In the genomic region with DNA sequence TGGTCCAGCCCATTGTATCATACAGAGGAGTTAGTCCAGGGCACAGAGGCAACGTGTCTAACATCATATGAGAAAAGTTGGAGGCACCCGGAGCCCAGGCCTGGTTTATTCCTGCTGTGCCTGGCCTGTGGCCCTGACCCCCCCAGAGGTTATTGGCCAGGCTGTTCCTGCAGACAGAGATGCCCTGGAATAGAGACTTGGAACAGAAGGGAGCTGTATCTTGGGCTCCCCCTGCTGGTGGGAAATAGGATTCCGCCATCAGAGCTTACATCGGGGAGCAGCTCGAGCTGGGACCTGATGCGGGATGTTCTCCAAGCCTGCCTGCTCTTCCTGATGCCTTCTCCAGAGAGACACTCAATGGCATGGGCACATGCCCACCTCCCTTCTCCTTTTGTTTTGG, we compare ENCODE assay signal across 7 mouse cellular contexts. TPM values are rescaled to one million over a fixed set of nuclear protein-coding genes. Genes with fewer than 3 reads are reported as not detected.
A peak's percentile ranks its signal among the peaks of the same experiment; 100 is the strongest.
DNase-seq lines count a peak whose midpoint lies in the region; ATAC-seq lines count a peak whose summit lies in the region.

No protein-coding gene starts in this region.

- DNase-seq in cerebellum, postnatal 10 days, result peak; percentile 93 to 95
- peak; percentile 73 to 84 for DNase-seq in frontal cortex, postnatal 14 days (ENCODE audit: low spot score in 2 of 2)
- DNase-seq in left cerebral cortex, adult 9 months (ENCODE audit: low spot score in 2 of 2), result peak; percentile 53 to 92
- DNase-seq in spleen, adult 12 weeks (ENCODE audit: low spot score), result peak; percentile 56

- peak; percentile 29 for ATAC-seq in activated CD4-positive, CD25-positive, alpha-beta regulatory T cell, adult 4 months
- peak; percentile 50 for ATAC-seq in inflammation-experienced regulatory T-cells, adult 6 months
- ATAC-seq in megakaryocyte-erythroid progenitor cell, adult 5-6 weeks (replicated peaks; ENCODE audit: low FRiP score, low TSS enrichment, poor library complexity, severe bottlenecking), result peak; percentile 56

RNA-seq across cellular contexts. Expression of gene Marveld1, which starts 4.8 kb away (rescaled TPM):
- polyA plus RNA-seq in activated CD4-positive, CD25-positive, alpha-beta regulatory T cell, adult 4 months (2017; shearing (Covaris generic)), result 1 to 10 TPM; 5.7 to 6.5 TPM
- polyA plus RNA-seq in inflammation-experienced regulatory T-cells, adult 6 months (2017; shearing (Covaris generic)), result 1 to 10 TPM; 2.9 to 8.7 (median 6.9) TPM
- total RNA-seq in megakaryocyte-erythroid progenitor cell, adult 5-6 weeks (2014; fragmentation: Nextera tagmentation), result 3.3 and 6.1 TPM in 2 replicates
- total RNA-seq in megakaryocyte-erythroid progenitor cell, adult 5-6 weeks (2017), result 4.5 and 5.8 TPM in 2 replicates

RNA-seq across cellular contexts. Expression of gene Zfyve27, which starts 11.8 kb away (rescaled TPM):
- 10 to 100 TPM; 13.9 to 15.2 TPM for polyA plus RNA-seq in activated CD4-positive, CD25-positive, alpha-beta regulatory T cell, adult 4 months (2017; shearing (Covaris generic))
- 10 to 100 TPM; 12.1 to 18.8 (median 17.9) TPM for polyA plus RNA-seq in inflammation-experienced regulatory T-cells, adult 6 months (2017; shearing (Covaris generic))
- total RNA-seq in megakaryocyte-erythroid progenitor cell, adult 5-6 weeks (2014; fragmentation: Nextera tagmentation), result 19.4 and 30.4 TPM in 2 replicates
- 10.7 and 13.4 TPM in 2 replicates for total RNA-seq in megakaryocyte-erythroid progenitor cell, adult 5-6 weeks (2017)

RNA-seq across cellular contexts. Expression of gene Avpi1, which starts 23.1 kb away (rescaled TPM):
- 1 to 10 TPM; 9.2 to 9.7 TPM for polyA plus RNA-seq in activated CD4-positive, CD25-positive, alpha-beta regulatory T cell, adult 4 months (2017; shearing (Covaris generic))
- polyA plus RNA-seq in inflammation-experienced regulatory T-cells, adult 6 months (2017; shearing (Covaris generic)), result 10 to 100 TPM in 1 of 3 experiments, 1 to 10 TPM in 2; 6.1 to 12.0 (median 6.8) TPM
- total RNA-seq in megakaryocyte-erythroid progenitor cell, adult 5-6 weeks (2014; fragmentation: Nextera tagmentation), result 2.2 and 6.1 TPM in 2 replicates
- total RNA-seq in megakaryocyte-erythroid progenitor cell, adult 5-6 weeks (2017), result 4.6 TPM in 1 of 2 replicates, not detected in the other

RNA-seq across cellular contexts. Expression of gene Sfrp5, which starts 50.1 kb away (rescaled TPM):
- not detected for polyA plus RNA-seq in activated CD4-positive, CD25-positive, alpha-beta regulatory T cell, adult 4 months (2017; shearing (Covaris generic))
- polyA plus RNA-seq in inflammation-experienced regulatory T-cells, adult 6 months (2017; shearing (Covaris generic)), result not detected
- not detected in 2 replicates for total RNA-seq in megakaryocyte-erythroid progenitor cell, adult 5-6 weeks (2014; fragmentation: Nextera tagmentation)
- not detected in 2 replicates for total RNA-seq in megakaryocyte-erythroid progenitor cell, adult 5-6 weeks (2017)

Comparison
In these comparisons a context has a peak if more than half of its experiments do, and no peak if none do; other contexts are left out.
1. Peak in every context shown above with its lines: DNase-seq and ATAC-seq.